Mouse (Mus musculus) lung, adult 2 months (tissue): ENCODE results near the gene Rbp7.

Experiments used
- CTCF ChIP-seq: fragments of 200-500 bp; IDR thresholded peaks from 2 replicates; pipeline ENCODE4 v1.5.1; 2011; ENCODE audit warnings: mild to moderate bottlenecking, low read length, control low read depth; ENCODE audit not compliant: insufficient read depth
- POLR2A ChIP-seq: fragments of 200-500 bp; IDR thresholded peaks from 2 replicates; pipeline ENCODE4 v1.6.1; 2011; ENCODE audit warnings: low read depth, mild to moderate bottlenecking, control low read depth, low read length, borderline replicate concordance; ENCODE audit errors: extremely low read depth

- no peak for TF ChIP-seq CTCF
- TF ChIP-seq POLR2A: no peak
These were observed 25.2 kb downstream of the Rbp7 start for GRCm38 (mm10) chr4:149429592-149429991.
